In genomic region chr8:121948321-121949145, GRCm38 (mm10) we compare ENCODE assay signal across 9 mouse cellular contexts. TPM values are rescaled to one million over a fixed set of nuclear protein-coding genes. Genes with fewer than 3 reads are reported as not detected.
A peak's percentile ranks its signal among the peaks of the same experiment; 100 is the strongest.
DNase-seq lines count a peak whose midpoint lies in the region; ATAC-seq and TF ChIP-seq lines count a peak whose summit lies in the region.
"Had no signal": no experiment of that assay in that cellular context is flagged by ENCODE, and none has a peak within 500 bp of the region (broad histone marks: within the 10 kb centered on the region; RNA-seq: fewer than 3 reads in every experiment).

No protein-coding gene starts in this region.

- peaks cover 13% of the 10 kb centered on the region; the same call in 1 of the 2 replicates for H3K36me3 ChIP-seq in lung, embryonic 14.5 days (ENCODE audit: insufficient read depth)
- no peaks in the 10 kb centered on the region for H3K36me3 ChIP-seq in embryonic facial prominence, embryonic 11.5 days (replicated peaks; ENCODE audit: control insufficient read depth, insufficient read depth, low read depth, low read length)

- H3K27ac ChIP-seq in lung, embryonic 14.5 days (ENCODE audit: low read depth): peak overlapping the region; percentile 91
- peak overlapping the region; percentile 30; the same call in 1 of the 2 replicates for H3K27ac ChIP-seq in embryonic facial prominence, embryonic 11.5 days (replicated peaks; ENCODE audit: low read depth, low read length)

- no peaks in the 10 kb centered on the region for H3K9me3 ChIP-seq in lung, embryonic 14.5 days (ENCODE audit: low read depth, low read length)
- no peaks in the 10 kb centered on the region for H3K9me3 ChIP-seq in embryonic facial prominence, embryonic 11.5 days (replicated peaks; ENCODE audit: control insufficient read depth, low read length)

- peak overlapping the region; percentile 37 for H3K4me3 ChIP-seq in lung, embryonic 14.5 days (ENCODE audit: low read depth, low read length)
- no peak overlapping the region for H3K4me3 ChIP-seq in embryonic facial prominence, embryonic 11.5 days (ENCODE audit: low read depth, low read length)

- peak overlapping the region; percentile 78 for H3K4me2 ChIP-seq in lung, embryonic 14.5 days
- peak overlapping the region; percentile 64 for H3K4me2 ChIP-seq in embryonic facial prominence, embryonic 11.5 days (ENCODE audit: low read depth, low read length)

- DNase-seq in lung, embryonic 14.5 days: no peak
- no peak for DNase-seq in lung, postnatal 25 days (ENCODE audit: low spot score)
- DNase-seq in embryonic facial prominence, embryonic 11.5 days (ENCODE audit: low spot score): no peak
- peak; percentile 66 for DNase-seq in induced T-regulatory cell, adult 2 months (ENCODE audit: low read depth)
- peak; percentile 49 for DNase-seq in naive thymus-derived CD4-positive, alpha-beta T cell, adult 2 months (ENCODE audit: low read depth)
- DNase-seq in spleen, postnatal 4 days (ENCODE audit: low spot score in 2 of 2): no peak
- DNase-seq in adrenal gland, postnatal 14 days: no peak
- no peak for DNase-seq in adrenal gland, adult 18-20 months (ENCODE audit: low spot score in 2 of 2)

- no peaks in the 10 kb centered on the region for H3K27me3 ChIP-seq in lung, embryonic 14.5 days (ENCODE audit: insufficient read depth, low read length)
- H3K27me3 ChIP-seq in embryonic facial prominence, embryonic 11.5 days (ENCODE audit: control insufficient read depth, insufficient read depth, low read length): no peaks in the 10 kb centered on the region

- peaks cover 26% of the 10 kb centered on the region for H3K4me1 ChIP-seq in lung, embryonic 14.5 days (ENCODE audit: insufficient read depth)
- H3K4me1 ChIP-seq in embryonic facial prominence, embryonic 11.5 days (ENCODE audit: control insufficient read depth, insufficient read depth, low read length): peaks cover 4% of the 10 kb centered on the region; the same call in 1 of the 2 replicates

- TF ChIP-seq CTCF in lung, embryonic 14.5 days (IDR thresholded peaks at IDR 0.05; ENCODE audit: low read depth): no peak

- no peak for ATAC-seq in lung, embryonic 14.5 days (ENCODE audit: insufficient read depth)
- ATAC-seq in embryonic facial prominence, embryonic 11.5 days (replicated peaks; ENCODE audit: insufficient number of reproducible peaks, low FRiP score, low TSS enrichment, low read depth): no peak

- peak overlapping the region; percentile 59 for H3K9ac ChIP-seq in lung, embryonic 14.5 days
- no peak overlapping the region for H3K9ac ChIP-seq in embryonic facial prominence, embryonic 11.5 days (replicated peaks; ENCODE audit: low read length)

- 59% methylated on average over 19 of the region's 19 CpGs for WGBS in lung, embryonic 14.5 days
- 58% methylated on average over 19 of the region's 19 CpGs for WGBS in embryonic facial prominence, embryonic 11.5 days

RNA-seq across cellular contexts. Expression of gene Banp, which starts 1.0 kb away (rescaled TPM):
- 42.1 and 43.8 TPM in 2 replicates for polyA plus RNA-seq in lung, embryonic 14.5 days (2014; fragmentation: Nextera tagmentation; extraction: Ambion mirVana)
- polyA plus RNA-seq in embryonic facial prominence, embryonic 11.5 days (2014; fragmentation: Nextera tagmentation; extraction: Ambion mirVana): 50.5 and 56.2 TPM in 2 replicates
- 30.4 and 31.2 TPM in 2 replicates for total RNA-seq in adrenal gland, postnatal 14 days (2021)
- 10 to 100 TPM; 44.8 to 48.9 TPM for total RNA-seq in adrenal gland, adult 18-20 months (2021)

RNA-seq across cellular contexts. Expression of gene Car5a, which starts 3.8 kb away (rescaled TPM):
- not detected in 2 replicates for polyA plus RNA-seq in lung, embryonic 14.5 days (2014; fragmentation: Nextera tagmentation; extraction: Ambion mirVana)
- not detected in 2 replicates for polyA plus RNA-seq in embryonic facial prominence, embryonic 11.5 days (2014; fragmentation: Nextera tagmentation; extraction: Ambion mirVana)
- 0.30 and 6.4 TPM in 2 replicates for total RNA-seq in adrenal gland, postnatal 14 days (2021)
- total RNA-seq in adrenal gland, adult 18-20 months (2021): not detected
- polyA plus RNA-seq: gonadal fat pad, adult 2 months had no signal

RNA-seq across cellular contexts. Expression of gene Slc7a5, which starts 41.0 kb away (rescaled TPM):
- 27.3 and 28.8 TPM in 2 replicates for polyA plus RNA-seq in lung, embryonic 14.5 days (2014; fragmentation: Nextera tagmentation; extraction: Ambion mirVana)
- polyA plus RNA-seq in embryonic facial prominence, embryonic 11.5 days (2014; fragmentation: Nextera tagmentation; extraction: Ambion mirVana): 17.7 and 19.7 TPM in 2 replicates
- total RNA-seq in adrenal gland, postnatal 14 days (2021): 41.4 and 46.8 TPM in 2 replicates
- total RNA-seq in adrenal gland, adult 18-20 months (2021): 10 to 100 TPM; 35.3 to 48.3 TPM

Comparison
In these comparisons a context has a peak if more than half of its experiments do, and no peak if none do; other contexts are left out.
1. DNase-seq: peak in induced T-regulatory cell, adult 2 months (single experiment) and naive thymus-derived CD4-positive, alpha-beta T cell, adult 2 months (single experiment); none in lung, embryonic 14.5 days (single experiment), lung, postnatal 25 days (single experiment), embryonic facial prominence, embryonic 11.5 days (single experiment), spleen, postnatal 4 days (0 of 2), adrenal gland, postnatal 14 days (single experiment) and adrenal gland, adult 18-20 months (0 of 2).